Mouse (Mus musculus): Measurements from ENCODE around the gene Cox18. TPM values are rescaled to one million over a fixed set of nuclear protein-coding genes. Genes with fewer than 3 reads are reported as not detected.

Gene Cox18
- polyA plus RNA-seq, 3 experiments from 2014 or later: 15.8 to 21.6 (median 16.6) TPM

Other genes starting within 250 kb of the Cox18 start
- gene Ankrd17, start 142.6 kb upstream of the Cox18 start, polyA plus RNA-seq (2017; shearing (Covaris generic)): 10 to 100 TPM; 40.5 to 64.2 (median 52.0) TPM
- gene Gm9958, start 143.2 kb upstream of the Cox18 start, polyA plus RNA-seq (2017; shearing (Covaris generic)): 1 to 10 TPM in 2 of 3 experiments, under 1 TPM in 1; 0.70 to 3.1 (median 1.4) TPM
- not detected for gene Alb, start 236.9 kb upstream of the Cox18 start, polyA plus RNA-seq (2017; shearing (Covaris generic))